Mouse (Mus musculus): Measurements from ENCODE around the gene Scamp3.

GRCm38 (mm10) chr3:89158651-89159050, 18.6 kb upstream of the Scamp3 start:
- TF ChIP-seq CTCF (IDR thresholded peaks at IDR 0.05; ENCODE audit: low read depth) (no peak), EP300 (IDR thresholded peaks at IDR 0.05; ENCODE audit: low read depth) (no peak)

Measured in liver, embryonic 14.5 days (tissue).